Mouse (Mus musculus) gastrocnemius, postnatal 25 days (tissue): ENCODE measurements around the gene Smtnl1. TPM values are rescaled to one million over a fixed set of nuclear protein-coding genes. Genes with fewer than 3 reads are reported as not detected.
"Not testable (repeated sequence)": the region's sequence is repeated elsewhere in the genome, so short reads cannot be mapped to it uniquely, and the experiment has no call there.

ENCODE experiments used
- DNase-seq: peaks from one replicate; pipeline ENCODE4 v3.0.0; 2022
- total RNA-seq, 2 experiments: library from RNA; stranded (reverse); gene quantifications; 1 replicate in 1 of 2; 2 replicates in 1 of 2; pipeline ENCODE4 v1.2.3; 2021

The Smtnl1 gene
- total RNA-seq, 2 experiments from 2014 or later: 101 to 105 TPM

DNA sequence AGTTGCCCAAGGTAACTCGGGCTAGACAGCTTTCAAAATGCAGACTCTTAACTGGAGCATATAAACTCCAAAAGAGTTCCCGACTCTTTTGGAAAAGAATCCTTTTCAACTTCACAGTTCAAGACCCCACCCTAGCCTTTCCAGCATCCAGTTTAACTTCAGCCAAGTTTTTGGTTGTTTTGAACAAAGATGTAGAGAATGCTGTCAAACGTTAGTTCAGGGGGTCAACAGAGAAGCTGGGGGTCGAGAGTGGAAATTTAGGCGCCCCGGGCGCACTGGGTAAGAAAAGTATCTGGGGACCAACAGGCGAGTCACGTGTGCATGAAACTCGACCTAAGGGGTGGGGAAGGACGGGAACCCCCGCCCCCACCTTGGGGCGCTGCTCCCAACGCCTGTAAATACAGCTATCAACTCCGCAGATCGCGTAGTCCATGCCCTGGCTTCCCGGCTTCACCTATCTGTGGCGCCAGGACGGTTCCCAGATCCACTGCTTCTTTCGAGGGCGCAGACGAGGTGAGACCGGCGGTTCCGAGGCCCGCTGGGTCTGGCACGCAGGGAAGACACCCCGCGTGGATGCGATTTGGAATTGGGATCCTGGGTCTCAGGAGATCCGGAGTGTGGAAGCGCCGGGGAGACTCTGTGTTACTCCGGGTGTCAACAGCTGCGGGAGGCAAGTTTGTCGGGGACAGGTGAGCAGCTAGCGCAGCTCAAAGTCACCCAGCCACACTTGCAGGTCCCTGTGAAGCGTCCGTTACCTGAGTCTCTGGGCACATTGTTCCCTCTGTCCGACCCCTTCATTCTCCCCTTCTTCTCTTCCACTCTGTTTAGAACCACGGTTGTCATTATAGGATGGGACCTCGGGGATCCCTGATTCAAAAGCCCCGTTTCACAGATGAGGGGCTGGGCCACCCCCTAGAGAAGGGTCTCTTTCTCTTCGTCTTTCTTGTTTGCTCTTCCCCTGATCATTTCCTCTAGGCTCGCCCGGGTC lies 16.8 kb upstream of the Smtnl1 start:
- peak; percentile 77 for DNase-seq

DNA sequence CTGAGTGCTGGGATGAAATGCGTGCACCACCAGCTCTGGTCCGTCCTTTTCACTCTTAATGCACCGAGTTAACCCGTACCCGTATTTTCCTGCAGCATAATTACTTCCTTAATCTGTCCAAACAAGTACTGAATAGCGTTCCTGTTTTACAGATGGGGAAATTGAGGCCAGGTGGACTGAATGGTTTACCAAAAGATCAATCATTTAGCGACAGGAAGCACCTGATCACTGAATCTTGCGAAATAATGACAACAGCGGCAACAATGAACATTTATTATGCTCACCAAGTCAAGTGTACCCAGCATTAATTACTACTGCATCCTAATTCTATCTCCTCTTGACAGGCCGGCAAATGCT lies 16.1 kb upstream of the Smtnl1 start, which contains the start of gene Slc43a1:
Gene Slc43a1, plus strand, starts transcription at position 258 of the 357 bp plus-strand sequence.
- no peak for DNase-seq

DNA sequence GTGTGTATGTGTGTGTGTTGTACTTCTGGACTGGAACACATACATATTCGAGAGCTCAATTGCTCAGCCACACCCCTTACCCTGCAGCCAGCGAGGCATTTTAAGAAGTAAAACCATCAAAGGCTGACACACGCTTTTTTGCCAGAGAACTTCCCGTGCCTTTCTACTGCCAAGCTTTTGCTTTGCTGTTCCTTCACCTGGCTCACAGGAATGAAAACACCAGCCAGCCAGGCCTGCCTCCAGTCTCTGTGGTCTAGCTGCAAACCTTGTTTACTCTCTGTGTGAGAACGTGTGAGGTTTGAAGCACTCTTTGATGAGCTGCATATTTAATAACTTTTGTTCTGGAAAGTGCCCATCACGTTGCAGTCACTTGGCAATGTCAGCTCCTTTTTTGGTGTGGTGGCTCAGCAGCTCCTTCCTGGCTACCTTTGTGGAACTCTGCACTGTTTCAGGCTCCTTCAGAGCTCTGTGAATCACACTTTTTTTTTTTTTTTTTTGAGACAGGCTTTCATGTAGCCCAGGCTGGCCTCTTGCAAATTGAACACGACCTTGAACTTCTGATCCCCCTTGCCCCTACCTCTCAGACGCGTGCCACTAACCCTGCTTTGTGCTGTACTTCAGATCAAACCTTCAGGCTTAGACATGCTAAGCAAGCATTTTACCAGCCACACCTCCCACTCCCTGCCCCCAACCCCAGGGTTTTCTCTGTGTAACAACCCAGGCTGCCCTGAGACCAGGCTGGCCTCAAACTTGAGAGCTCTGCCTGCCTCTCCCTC lies 15.6 kb upstream of the Smtnl1 start:
- DNase-seq: peak; percentile 39

DNA sequence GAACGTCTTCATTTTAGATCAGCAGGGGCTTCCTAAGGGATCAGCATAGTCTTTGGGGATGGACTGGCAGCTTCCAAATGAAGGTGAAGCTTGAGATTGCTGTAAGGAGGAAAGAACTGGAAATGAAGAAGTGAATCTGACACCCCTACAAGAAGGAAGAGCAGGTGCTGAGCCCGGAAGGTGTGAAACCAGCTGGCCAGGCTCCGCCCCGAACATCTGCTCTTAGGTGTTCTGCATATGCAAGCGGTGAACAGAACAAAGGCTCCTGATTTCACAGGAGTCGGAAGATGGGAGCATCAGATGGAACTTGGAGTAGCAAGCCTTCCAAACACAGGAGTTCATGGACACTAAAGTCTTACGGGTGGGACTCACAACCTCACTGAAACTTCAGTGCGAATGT lies 14.7 kb upstream of the Smtnl1 start:
- no peak for DNase-seq

DNA sequence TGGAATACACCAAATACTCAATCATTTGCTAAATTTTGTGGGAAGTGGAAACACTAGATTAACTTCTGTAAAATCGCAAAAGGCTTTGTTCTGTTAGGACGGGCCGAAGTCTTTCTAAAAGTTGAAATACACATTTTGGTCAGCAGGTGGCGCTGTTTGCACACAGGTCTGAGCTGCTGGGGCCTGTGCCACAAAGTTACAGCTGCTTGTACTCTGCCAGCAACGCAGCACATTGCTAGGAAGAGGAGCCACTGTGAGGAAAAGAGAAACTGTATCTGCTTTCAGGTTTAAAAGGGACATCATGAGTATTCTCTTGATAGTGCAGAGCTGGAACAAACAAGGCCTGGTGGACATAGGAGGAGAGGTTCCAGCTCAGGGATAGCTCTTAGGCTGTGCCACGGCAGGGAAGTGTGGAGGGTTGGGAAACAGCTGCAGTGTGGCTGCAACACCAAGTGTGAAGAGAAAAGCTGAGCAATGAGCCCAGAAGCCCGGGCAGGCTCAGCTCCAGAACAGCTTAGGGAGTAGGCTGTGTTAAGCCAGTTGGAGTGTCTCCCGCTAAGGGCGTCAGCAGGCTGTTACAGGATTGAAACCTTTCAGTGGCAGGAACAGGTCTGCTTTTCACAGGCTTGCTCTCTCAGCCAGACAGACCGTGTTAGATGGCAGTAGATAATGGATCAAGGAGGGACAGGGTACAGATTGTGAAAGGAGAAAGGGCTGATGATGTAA lies 9.4 kb upstream of the Smtnl1 start:
- peak; percentile 85 for DNase-seq

DNA sequence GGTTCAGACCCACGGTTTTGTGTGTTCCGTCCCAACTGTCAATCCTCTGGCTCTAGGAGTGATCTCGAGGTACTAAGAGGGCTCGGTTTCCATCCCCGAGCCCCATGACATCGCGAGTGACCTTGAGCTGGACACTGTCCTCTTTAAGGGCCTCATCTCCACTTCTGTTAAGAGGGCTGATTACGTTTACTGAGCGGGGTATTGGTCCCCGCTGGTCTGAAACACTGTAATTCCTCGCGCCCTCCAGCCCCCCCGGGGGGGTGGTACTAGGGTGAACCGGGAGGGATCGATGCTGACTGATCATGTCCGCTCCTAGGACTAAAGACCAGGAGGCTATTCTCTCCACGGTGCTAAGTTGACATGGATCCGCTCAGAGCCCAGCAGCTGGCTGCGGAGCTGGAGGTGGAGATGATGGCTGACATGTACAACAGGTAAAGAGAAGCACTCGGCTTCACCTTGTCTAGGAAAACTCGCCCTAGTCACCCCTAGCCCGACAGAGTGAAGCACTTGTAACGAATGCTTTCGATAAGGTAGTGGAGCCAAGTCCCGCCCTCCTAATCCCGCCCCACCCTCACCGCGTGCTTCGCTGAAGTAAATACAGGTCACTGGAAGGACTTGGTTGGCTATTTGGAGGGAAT lies 5.0 kb upstream of the Smtnl1 start:
- DNase-seq: no peak

DNA sequence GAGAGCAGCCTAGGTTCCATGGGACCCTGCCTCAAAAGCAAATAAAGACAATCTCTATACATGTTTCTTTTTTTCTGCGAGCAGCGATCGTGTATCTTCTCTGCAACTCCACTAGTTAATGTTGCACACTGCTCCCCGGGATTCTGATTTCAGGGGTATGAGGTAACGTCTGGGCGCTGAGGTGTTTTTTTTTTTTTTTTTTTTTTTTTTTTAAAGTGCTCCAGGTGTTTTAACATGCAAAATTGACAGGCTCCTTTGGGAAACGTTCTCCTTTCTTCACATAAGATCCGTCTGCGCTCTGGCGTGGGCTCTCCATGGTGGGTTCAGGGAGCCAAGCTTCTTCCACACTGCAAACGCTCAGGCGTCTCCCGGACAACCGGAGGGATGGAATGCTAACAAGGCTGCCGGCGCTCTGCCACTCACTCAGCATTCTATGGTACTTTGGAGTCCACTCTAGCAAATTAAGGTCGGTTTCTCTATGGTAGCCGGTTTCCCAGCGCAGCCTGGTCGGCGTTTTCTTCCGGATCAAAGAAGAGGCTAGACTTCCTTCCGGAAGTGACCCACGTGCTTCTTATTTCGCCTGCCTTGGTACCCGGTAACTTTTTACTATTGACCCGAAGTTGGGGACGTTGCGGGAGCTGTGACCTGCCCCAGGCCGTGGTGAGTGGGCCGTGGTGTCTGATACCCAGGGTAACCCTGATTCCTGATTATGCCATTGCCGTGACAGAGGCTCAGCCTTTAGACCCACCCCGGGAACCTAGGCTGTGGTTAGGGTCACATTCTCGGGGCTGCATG lies 4.2 kb upstream of the Smtnl1 start, which contains the start of gene Timm10:
Gene Timm10, plus strand, starts transcription at position 510 of the 795 bp plus-strand sequence.
- peak; percentile 87 for DNase-seq

DNA sequence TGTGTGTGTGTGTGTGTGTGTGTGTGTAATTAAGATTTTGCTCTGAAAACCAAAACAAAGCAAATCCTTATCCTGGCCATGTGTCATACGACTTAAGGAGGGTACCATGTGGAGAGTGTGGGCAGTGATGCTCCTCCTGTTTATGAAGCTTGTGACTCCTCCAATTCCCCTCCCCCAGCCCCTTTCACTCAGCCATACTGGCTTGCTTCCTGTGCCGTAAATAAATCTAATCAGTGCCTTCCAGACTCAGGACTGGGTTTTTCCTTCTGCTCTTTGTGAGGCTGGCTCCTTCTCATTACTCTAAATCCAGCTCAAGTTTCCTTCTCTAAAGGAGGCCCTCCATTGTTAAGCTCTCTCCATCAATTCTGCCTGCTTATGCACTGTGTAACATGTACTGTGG lies 785 bp upstream of the Smtnl1 start:
- DNase-seq: no peak

DNA sequence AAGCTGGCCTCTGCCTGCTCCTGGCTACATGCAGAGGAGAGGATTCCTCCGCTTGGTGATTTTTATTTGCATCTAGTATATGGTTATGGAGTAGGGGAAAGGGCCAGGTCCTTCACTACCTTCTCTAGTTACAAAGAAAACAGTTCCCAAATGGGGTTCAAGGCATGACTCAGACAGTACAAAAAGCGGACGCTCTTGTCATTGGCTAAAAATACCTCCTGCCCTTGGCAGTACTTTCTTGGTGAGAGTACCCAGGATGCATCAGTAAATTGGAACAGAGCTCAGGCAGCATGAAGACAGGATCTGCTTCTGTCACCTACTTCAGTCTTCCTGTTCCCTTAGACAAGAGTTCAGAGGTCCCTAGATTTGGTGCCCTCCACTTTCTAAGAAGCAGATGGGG lies 2.6 kb downstream of the Smtnl1 start:
- DNase-seq: peak; percentile 41

DNA sequence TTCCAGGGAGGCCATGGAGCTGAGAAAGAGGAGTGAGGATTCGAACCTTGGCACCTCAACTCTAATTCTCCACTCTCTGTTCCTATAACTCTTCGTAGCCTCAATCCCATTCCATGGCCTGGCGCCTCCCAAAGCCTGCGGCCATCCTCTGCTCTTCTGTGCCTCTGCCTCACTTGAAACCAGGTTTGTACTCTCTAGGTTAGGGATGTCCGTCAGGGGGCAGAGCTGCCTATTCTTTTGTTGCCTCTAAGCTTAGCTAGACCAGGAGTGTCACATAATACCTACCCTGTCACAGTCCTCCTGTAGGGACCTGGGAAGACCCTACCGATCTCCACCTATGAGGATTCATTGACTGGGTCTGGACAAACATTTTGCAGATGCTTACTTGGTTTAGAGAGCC lies 9.8 kb downstream of the Smtnl1 start:
- DNase-seq: no peak

DNA sequence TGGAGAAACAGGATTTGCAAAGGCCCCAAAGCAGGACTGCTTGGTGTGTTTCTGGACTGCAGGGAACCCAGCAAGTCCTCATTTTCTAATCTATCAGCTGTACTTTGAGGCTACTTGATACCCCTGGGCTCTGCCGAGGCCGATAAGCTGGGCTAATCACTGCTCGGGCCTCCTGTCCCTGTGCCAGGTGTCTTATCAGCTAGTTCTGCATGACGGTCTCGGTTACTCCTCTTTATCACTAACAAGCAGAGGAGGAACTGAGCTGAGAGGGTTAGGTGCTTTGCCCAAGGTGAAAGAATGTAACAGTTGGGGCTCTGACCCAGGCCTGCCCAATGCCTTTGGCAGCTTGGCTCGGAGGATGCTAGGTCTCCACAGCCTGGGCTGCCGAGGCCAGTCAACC lies 10.6 kb downstream of the Smtnl1 start:
- no peak for DNase-seq

DNA sequence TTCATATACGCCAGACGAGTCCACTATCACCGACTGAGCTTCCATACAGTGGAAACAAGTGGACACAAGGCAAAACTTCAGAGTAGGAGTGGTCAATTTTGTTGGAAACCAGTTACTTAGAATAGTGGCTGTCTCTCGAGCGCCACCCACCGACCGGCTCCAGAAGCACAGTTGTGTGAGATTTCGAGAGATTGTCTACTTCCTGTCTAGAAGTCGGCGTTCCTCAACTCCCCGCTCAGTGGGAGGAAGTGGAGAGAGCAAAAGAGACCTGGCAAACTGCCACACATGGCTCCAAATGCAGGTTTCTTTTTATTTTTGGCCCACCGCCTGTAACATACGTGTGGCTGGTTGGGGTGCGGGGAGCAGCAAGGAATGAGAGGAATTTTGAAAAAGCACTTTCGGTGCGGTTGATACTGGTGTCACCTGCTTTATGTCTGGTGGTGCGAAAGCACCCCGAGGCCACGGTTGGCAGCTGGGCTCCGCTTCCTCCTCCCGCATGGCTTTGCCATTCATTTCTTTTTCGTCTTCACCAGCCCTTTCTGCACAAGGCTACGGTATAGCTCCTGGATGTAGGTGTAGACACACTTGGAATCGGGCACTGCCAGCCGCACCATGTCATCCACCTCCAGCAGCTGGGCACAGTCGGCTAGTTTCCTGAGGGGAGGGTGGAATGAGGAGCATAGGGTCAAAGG lies 11.4 kb downstream of the Smtnl1 start:
- peak; percentile 71 for DNase-seq

DNA sequence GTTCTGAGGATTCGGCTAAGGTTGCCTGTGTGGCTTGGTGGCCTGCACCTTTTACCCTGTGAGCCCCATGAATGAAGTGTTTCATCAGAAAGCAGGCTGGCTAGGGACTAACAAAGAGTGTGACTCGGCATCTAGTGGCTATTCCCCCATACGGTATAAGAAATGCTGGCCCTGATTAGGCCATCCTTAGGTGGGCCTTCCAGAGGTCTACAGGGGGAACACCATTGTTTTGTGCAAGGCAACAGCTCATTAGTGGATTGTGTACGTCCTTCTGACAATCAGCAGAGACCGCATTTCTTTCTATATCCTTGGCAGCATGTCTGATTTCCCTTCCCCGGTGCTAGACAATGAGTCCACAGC lies 11.9 kb downstream of the Smtnl1 start:
- no peak for DNase-seq

DNA sequence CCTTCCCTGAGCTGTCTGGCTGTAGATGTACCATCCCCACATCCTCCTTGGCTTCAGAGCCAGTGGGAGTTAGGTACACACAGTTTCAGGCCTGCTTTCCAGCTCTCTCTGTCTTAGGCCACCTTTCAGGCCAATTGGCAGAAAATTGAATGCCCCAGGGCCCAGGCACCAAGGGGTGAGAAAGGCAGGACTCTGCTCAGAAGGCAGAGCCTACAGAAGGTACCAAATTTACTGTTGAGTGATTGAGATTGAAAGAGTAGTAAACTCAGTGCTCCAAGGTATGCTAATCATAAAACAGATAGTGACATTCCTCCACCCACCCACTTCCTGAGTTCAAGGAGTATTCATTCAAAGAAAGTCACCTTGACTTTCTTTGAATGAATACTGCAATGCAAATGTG lies 13.1 kb downstream of the Smtnl1 start:
- DNase-seq: no peak

DNA sequence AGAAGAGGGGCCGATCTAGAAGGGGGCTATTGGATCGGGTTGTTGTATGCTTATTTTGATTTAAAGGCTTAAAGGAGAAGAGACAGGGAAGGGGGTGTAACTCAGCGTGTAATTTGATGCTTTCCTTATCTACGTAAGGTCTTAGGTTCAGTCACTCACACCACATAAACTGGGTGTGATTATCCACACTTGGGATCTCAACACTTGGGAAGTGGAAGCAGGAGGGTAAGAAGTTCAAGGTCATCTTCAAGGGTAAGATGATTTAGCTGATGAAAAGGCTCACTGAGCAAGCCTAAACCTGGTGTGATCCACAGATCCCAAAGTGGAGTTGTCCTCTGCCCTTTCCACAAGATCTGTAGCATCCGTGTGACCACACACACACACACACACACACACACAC lies 15.9 kb downstream of the Smtnl1 start:
- no peak for DNase-seq

DNA sequence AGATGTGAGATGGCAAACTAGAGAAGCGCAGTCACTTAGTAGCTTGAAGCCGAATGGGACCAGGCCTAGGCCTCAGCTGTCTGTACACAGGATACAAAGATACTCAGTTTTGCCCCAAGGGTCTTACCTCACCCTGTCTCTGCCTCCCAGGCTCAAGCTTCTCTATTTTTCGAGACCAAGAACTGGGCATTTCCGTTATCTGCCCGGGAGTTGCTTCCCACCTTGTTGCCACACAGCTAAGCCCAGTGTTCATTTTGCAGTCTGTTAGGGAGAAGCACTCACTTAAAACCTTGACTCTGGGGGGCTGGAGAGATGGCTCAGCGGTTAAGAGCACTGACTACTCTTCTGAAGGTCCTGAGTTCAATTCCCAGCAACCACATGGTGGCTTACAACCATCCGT lies 18.5 kb downstream of the Smtnl1 start:
- no peak for DNase-seq

DNA sequence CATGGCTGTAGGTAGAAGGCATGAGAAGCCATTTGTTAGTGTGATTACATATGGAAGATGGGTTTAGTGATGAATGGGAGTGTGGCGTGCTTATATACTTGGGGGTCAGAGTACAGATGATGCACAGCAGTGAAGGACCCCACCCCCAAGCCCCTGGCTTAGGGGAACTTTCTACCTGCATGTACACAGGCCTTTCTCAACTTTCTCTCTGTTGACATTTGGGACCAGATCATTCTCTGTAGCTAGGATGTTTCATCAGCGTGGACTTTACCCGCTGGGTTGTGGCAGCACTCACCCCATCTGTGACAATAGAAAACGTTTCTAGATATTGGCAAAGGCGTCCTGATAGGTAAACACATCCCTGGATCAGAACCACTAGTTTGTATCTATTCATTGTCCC lies 21.2 kb downstream of the Smtnl1 start:
- DNase-seq: not testable (repeated sequence)

DNA sequence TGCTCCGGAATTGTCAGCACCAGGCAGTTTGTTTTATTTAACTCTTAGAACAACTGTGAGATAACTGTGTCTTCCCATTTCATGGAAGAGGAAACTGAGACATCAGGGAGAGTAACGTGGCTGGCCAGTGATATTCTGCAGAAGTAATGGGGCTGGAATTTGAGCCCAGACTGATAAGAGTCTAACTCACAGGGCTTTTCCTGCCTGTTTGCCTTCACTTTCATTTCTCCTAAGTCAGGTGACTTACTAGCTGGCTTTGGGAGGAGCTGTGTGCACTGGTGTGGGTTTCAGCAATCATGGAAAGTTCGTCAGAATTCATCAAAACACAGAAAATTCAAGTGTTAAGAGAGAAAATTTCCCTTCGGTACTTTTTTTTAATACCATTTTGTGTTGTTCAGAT lies 22.1 kb downstream of the Smtnl1 start:
- no peak for DNase-seq

DNA sequence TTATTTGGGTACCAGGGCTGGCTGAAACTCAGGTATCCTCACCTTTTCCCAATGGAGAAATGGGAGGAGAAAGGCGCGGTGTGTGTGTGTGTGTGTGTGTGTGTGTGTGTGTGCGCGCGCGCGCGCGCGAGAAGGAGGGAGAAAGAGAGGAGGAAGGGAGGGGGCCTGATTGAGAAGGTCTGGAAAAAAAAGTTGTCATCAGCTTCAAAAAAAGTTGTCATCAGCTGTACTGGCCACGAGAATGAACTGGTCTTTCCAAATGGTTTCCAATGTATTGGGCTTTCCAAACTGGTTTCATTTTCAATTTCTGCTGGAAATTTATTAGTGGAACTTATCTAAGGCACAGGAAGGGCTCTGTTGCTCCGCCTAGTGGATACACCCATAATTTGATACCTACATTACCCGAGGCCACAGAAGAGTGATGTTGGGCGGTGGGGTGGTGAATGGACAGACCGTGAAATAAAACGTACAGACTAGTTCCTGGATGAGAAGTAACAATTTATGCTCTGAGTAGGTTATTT lies 23.4 kb downstream of the Smtnl1 start:
- DNase-seq: peak; percentile 48

DNA sequence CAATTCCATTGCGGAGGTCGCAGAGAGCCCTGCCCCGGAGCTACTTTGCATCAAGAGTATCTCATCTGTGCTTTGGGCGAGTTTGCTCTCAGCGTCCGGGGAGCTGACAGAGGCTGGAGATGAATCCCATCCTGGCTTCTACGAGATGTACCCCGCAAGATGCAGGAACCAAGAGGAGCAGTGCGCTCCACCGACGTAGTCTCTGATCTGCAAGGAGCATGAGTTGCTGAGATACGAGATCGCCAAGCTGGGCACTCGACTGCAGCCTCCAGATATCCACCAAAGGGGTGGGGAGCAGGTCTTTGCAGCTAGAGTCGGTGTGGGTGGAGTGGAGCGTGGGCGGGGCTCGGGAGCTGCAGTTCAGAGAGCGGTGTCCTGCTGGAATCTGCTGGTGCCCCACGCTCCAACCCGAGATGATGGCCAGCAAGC lies 23.9 kb downstream of the Smtnl1 start, which contains the start of gene Ube2l6:
Gene Ube2l6, plus strand, starts transcription at position 336 of the 429 bp plus-strand sequence.
- DNase-seq: peak; percentile 65
